Mouse (Mus musculus) forebrain, embryonic 11.5 days (tissue): ENCODE measurements around the gene Tsen54. TPM values are rescaled to one million over a fixed set of nuclear protein-coding genes. Genes with fewer than 3 reads are reported as not detected.
A peak's percentile ranks its signal among the peaks of the same experiment; 100 is the strongest.

Source experiments
- ATAC-seq: fragments of 200-750 bp; cut with Nextera tagmentation; replicated peaks from 2 replicates; pipeline ENCODE4 v1.8.0; 2017; ENCODE audit warnings: moderate TSS enrichment; ENCODE audit not compliant: low FRiP score
- DNase-seq: peaks from one replicate; pipeline ENCODE4 v3.0.0-alpha.2; 2017; ENCODE audit warnings: low spot score
- H3K27ac ChIP-seq: fragments of 300-500 bp; sonication (generic); 2 replicates; pipeline ENCODE4 v1.5.1; 2014; ENCODE audit warnings: low read depth, low read length
- H3K27me3 ChIP-seq: fragments of 300-500 bp; sonication (generic); 2 replicates; pipeline ENCODE4 v1.6.1; 2014; ENCODE audit warnings: mild to moderate bottlenecking, low read length, mixed read lengths; ENCODE audit not compliant: control insufficient read depth, insufficient read depth
- H3K36me3 ChIP-seq: fragments of 300-500 bp; sonication (generic); 2 replicates; pipeline ENCODE4 v1.6.1; 2014; ENCODE audit warnings: mild to moderate bottlenecking, low read length, moderate library complexity, mixed read lengths; ENCODE audit not compliant: control insufficient read depth, insufficient read depth
- H3K4me1 ChIP-seq: fragments of 300-500 bp; sonication (generic); replicated peaks from 2 replicates; pipeline ENCODE4 v1.6.1; 2014; ENCODE audit warnings: low read length, mixed read lengths; ENCODE audit not compliant: control insufficient read depth, insufficient read depth
- H3K4me2 ChIP-seq: fragments of 300-500 bp; sonication (generic); 2 replicates; pipeline ENCODE4 v1.6.1; 2014; ENCODE audit warnings: low read depth, mild to moderate bottlenecking, low read length, moderate library complexity, mixed read lengths; ENCODE audit not compliant: severe bottlenecking
- H3K4me3 ChIP-seq: fragments of 300-500 bp; sonication (generic); 2 replicates; pipeline ENCODE4 v1.5.1; 2014; ENCODE audit warnings: low read depth, low read length
- H3K9ac ChIP-seq: fragments of 300-500 bp; sonication (generic); 2 replicates; pipeline ENCODE4 v1.6.1; 2014; ENCODE audit warnings: low read length
- H3K9me3 ChIP-seq: fragments of 300-500 bp; sonication (generic); 2 replicates; pipeline ENCODE4 v1.6.1; 2016; ENCODE audit warnings: low read length, mixed read lengths; ENCODE audit not compliant: control insufficient read depth
- WGBS: fragments of 180-500 bp; shearing (Covaris S2); extraction: QIAGEN DNeasy Blood & Tissue Kit; methylation state at CpG from one replicate; pipeline ENCODE4 v1.1.7; 2014; 5-methylcytosine and 5-hydroxymethylcytosine counted together
- polyA plus RNA-seq: library from polyadenylated mRNA; unstranded; fragments of >200 nt; fragmentation: Nextera tagmentation; extraction: Ambion mirVana; gene quantifications from 2 replicates; pipeline ENCODE4 v1.2.1, GENCODE M21; 2014

The Tsen54 gene
- polyA plus RNA-seq, 1 experiment from 2014 or later: 33.4 TPM

DNA sequence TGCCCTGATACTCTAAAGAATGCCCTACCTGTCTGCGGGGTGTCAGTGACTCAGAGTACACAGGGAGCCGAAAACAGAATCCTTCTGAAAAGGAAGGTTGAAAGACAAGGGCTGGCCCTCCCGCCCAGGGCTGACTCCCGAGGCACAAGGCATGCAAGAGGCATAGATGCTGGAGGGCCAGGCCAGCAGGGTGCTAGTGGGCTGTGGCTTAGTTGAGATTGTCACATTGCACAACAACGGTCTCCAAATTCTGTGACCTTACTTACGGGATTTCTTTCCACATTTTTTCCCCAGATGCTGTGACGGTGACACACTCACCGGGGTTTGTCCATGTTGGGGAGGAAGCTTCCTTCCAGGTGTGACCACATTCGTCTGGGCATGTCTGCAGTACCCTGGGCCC, 37.6 kb upstream of the Tsen54 start:
- DNase-seq (no peak), ATAC-seq (no peak)
- no peak overlapping the region for H3K9ac ChIP-seq
- H3K4me1 ChIP-seq: peaks cover 25% of the 10 kb centered on the region
- no peak overlapping the region for H3K27ac ChIP-seq
- H3K27me3 ChIP-seq: no peaks in the 10 kb centered on the region
- no peaks in the 10 kb centered on the region for H3K9me3 ChIP-seq
- 43% methylated on average over 9 of the region's 9 CpGs for WGBS
- H3K36me3 ChIP-seq: no peaks in the 10 kb centered on the region
- H3K4me2 ChIP-seq: no peak overlapping the region
- no peak overlapping the region for H3K4me3 ChIP-seq

DNA sequence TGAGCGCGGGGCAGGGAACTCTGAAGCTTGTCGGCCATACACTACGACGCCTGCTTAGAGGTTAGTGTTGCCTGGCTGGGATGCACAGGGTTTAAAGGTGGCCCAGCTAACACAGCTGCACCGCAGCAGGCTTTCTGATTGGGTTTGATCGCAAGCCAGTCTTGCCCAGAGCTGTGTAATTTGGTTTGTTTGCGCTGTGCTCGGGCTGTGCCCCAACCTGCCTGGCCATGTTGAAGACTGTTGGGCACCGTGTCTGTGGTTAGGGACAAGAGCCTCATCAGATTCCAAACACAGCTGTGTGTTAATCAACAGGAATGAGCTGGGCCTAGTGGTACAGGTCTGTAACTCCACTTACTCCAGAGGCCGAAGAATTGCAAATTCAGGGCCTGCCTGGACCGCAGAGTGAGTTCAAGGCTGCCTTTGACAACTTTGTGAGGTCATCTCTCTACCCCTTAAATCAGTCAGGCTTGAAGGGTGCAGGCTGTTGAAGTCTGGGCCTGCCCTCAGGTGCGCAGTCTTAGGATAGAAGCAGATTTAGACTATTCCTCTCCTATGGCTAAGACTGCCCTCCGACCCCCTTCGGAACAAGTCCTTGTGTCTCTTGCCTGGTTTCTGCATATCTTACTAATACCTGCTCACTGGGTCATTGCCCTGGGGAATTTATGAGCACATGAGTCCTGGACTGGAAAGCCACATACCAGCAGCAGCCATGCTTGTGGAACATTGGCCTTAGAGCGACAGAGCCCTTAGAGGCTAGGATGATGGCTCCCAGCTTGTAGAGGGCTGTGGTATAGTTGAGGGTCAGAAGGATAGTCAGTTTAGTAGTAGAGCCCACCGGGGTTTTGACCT, 36.8 kb upstream of the Tsen54 start:
- WGBS: 78% methylated on average over 17 of the region's 17 CpGs
- Histone ChIP-seq H3K27ac (no peak overlapping the region), H3K9me3 (no peaks in the 10 kb centered on the region), H3K27me3 (no peaks in the 10 kb centered on the region), H3K4me2 (no peak overlapping the region), H3K4me1 (peaks cover 26% of the 10 kb centered on the region), H3K4me3 (no peak overlapping the region), H3K9ac (no peak overlapping the region), H3K36me3 (no peaks in the 10 kb centered on the region)
- DNase-seq (peak; percentile 48), ATAC-seq (no peak)

DNA sequence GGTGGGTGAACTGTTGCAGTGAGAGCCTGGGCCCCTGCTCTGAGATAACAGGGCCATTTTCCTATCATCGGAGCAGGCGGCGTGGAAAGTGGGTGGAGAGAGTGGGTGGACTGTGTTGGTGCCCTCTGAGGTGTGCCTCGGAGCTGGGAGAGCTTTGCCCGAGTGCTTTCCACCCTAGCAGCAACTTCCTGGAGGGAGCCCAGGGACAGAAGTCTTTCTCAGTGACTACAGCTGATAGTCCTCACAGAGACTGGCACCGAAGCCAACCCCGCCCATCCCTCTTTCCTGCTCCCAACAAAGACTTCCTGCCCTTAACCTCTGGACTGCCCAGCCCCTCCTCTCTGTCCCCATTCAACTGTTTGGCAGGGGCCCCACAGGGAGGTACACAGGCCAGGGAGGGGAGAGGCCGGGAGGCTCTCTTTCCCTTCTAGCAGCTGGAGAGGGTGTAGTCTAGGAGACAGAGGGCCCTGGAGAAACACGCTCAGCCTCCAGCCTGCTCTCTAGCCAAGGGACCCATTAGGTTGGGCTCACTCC, 35.4 kb upstream of the Tsen54 start:
- H3K36me3 ChIP-seq: no peaks in the 10 kb centered on the region
- H3K27ac ChIP-seq: peak overlapping the region; percentile 76
- H3K4me1 ChIP-seq: peaks cover 26% of the 10 kb centered on the region
- no peaks in the 10 kb centered on the region for H3K27me3 ChIP-seq
- peak overlapping the region; percentile 12; the same call in 1 of the 2 replicates for H3K9ac ChIP-seq
- WGBS: 9% methylated on average over 9 of the region's 9 CpGs
- ATAC-seq (peak; percentile 81), DNase-seq (peak; percentile 75)
- no peak overlapping the region for H3K4me3 ChIP-seq
- no peaks in the 10 kb centered on the region for H3K9me3 ChIP-seq
- H3K4me2 ChIP-seq: peak overlapping the region; percentile 12; the same call in 1 of the 2 replicates

DNA sequence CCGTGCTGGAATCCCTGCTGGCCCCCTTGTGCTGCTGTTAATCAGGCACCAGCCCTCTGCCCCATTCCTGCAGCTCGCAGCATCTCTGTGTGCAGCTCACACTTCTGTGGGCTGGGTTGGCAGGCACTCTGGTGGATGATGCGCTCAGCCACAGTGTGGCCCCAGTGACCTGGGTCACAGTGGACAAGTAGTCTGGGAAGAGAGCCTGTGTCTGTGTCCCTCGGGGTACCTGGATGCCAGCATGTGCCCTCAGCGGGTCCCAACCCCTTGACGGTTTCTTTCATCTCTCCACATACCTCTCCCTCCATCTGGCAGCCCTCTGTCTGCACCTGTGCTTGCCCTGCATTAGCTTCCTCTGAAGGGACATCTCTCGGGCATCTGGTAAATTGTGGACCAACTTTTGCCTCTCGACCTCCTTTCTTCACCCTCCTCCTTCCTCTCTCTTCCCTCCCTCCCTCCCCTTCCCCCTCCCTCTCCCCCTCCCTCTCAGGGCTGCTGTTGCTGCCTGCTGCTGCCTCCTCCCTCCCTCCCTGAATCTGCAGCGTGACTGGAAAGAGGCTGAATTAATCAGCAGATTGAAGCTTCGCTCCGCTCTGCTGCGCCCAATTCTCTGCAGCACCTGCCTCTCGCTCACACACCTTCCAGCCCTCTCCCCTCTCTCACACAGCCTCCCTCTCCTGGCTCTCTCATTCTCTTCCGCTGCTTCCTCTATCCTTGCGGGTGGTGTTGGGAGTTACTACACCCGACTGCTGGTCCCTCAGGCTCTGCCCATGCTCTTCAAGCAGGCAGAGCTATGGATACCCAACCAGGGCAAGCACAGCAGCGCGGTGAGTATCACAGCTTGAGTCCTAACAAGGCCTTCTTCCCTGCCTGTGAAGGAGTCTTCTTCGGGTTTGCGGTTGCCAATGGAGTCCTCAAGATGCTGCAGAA, 34.1 kb upstream of the Tsen54 start:
- Histone ChIP-seq H3K4me3 (peak overlapping the region; percentile 15; the same call in 1 of the 2 replicates), H3K4me2 (peak overlapping the region; percentile 42), H3K36me3 (no peaks in the 10 kb centered on the region), H3K4me1 (peaks cover 26% of the 10 kb centered on the region), H3K27ac (peak overlapping the region; percentile 76), H3K27me3 (no peaks in the 10 kb centered on the region), H3K9ac (peak overlapping the region; percentile 4), H3K9me3 (no peaks in the 10 kb centered on the region)
- DNase-seq (peak; percentile 73), ATAC-seq (peak; percentile 34; the same call in 1 of the 2 replicates)
- 8% methylated on average over 20 of the region's 20 CpGs for WGBS

DNA sequence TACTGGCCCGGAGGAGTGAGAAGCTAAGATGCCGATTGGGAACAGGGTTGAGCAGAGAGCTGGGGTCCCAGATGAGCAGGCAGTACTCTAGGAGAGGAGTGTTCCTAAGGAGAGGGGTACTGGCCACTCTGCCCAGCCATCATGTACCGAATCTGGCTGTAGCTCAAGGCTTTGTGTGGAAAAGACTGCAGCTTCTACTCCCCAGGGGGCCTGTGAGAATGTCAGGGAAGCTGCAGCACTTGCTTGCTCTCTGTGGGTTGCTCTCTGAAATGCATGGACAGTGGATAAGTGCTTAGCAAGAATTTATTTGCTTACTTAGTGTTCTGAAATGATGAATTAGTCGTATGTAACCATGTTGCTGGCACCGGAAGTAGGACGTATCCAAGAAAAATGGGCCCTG, 28.1 kb upstream of the Tsen54 start:
- no peak overlapping the region for H3K4me3 ChIP-seq
- no peak overlapping the region for H3K4me2 ChIP-seq
- DNase-seq (no peak), ATAC-seq (no peak)
- no peaks in the 10 kb centered on the region; the same call in 1 of the 2 replicates for H3K36me3 ChIP-seq
- no peak overlapping the region for H3K27ac ChIP-seq
- 0 out of 2 replicates have a peak, but pooled peaks cover 1% of the 10 kb centered on the region for H3K4me1 ChIP-seq
- no peaks in the 10 kb centered on the region for H3K27me3 ChIP-seq
- no peak overlapping the region for H3K9ac ChIP-seq
- no peaks in the 10 kb centered on the region for H3K9me3 ChIP-seq
- 79% methylated on average over 6 of the region's 6 CpGs for WGBS

DNA sequence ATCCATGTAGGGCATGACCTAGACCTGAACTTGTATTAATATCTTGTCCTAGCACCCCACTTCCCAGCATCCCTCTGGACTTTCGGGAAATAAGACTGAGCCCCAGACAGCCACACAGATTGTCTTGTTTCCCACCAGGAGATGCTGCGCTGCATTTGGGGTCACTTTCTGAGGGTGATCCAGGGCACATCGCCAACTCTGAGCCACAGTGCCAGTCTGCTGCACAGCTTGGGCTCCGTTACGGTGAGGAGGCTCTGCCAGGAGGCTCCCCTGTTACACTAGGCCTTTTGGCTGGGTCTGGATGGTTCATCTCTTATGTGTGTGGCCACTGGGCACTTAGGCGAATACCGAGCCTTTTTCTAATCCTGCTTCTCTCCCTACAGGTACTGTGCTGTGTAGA, 24.7 kb upstream of the Tsen54 start:
- WGBS: 95% methylated on average over 7 of the region's 7 CpGs
- Histone ChIP-seq H3K4me2 (no peak overlapping the region), H3K9me3 (no peaks in the 10 kb centered on the region), H3K4me3 (no peak overlapping the region), H3K36me3 (peaks cover 4% of the 10 kb centered on the region; the same call in 1 of the 2 replicates), H3K27ac (no peak overlapping the region), H3K9ac (no peak overlapping the region), H3K4me1 (no peaks in the 10 kb centered on the region), H3K27me3 (no peaks in the 10 kb centered on the region)
- ATAC-seq (no peak), DNase-seq (no peak)

DNA sequence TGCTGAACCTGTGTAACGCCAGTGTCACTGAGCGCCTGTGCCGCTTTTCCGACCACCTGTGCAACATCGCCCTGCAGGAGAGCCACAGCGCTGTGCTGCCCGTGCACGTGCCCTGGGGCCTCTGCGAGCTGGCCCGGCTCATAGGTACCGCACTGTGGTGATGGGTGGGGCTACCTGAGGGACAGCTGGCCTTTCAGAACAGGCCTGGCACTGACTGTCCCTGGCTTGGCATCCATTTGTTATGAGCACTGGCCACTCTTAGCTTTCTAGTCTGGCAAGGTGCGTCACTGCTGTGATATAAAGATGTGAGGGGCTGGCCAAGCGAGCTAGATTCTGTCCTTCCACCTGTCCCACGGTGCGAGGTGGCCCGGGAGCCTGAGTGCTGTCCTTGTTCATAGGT, 22.6 kb upstream of the Tsen54 start:
- Histone ChIP-seq H3K9ac (no peak overlapping the region), H3K4me3 (no peak overlapping the region), H3K27me3 (no peaks in the 10 kb centered on the region), H3K27ac (no peak overlapping the region), H3K36me3 (peaks cover 4% of the 10 kb centered on the region; the same call in 1 of the 2 replicates), H3K9me3 (no peaks in the 10 kb centered on the region), H3K4me1 (no peaks in the 10 kb centered on the region), H3K4me2 (no peak overlapping the region)
- no peak for ATAC-seq
- WGBS: 94% methylated on average over 16 of the region's 16 CpGs
- no peak for DNase-seq

DNA sequence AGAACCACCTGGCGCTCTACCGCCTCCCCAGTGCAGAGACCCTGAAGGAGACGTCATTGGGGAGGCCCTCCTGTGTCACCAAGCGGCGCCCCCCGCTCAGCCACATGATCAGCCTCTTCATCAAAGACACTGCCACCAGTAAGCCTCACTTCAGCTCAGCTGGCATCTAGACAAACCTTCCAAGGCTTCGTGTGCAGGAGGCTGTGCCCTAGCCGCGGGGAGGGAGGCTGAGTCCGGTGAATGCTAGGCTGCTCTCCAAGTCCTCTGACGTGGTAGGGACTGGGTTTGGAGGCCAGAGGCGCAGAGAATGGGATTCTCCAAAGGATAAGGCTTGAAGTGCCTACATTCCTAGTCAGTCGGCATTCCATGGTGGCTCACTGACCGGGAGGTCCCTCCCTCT, 22.2 kb upstream of the Tsen54 start:
- no peak overlapping the region for H3K27ac ChIP-seq
- no peak overlapping the region for H3K4me3 ChIP-seq
- no peaks in the 10 kb centered on the region for H3K27me3 ChIP-seq
- DNase-seq: no peak
- H3K4me1 ChIP-seq: no peaks in the 10 kb centered on the region
- ATAC-seq: no peak
- H3K9ac ChIP-seq: no peak overlapping the region
- no peaks in the 10 kb centered on the region for H3K9me3 ChIP-seq
- 89% methylated on average over 14 of the region's 14 CpGs for WGBS
- peaks cover 4% of the 10 kb centered on the region; the same call in 1 of the 2 replicates for H3K36me3 ChIP-seq
- H3K4me2 ChIP-seq: no peak overlapping the region
